7 mouse cellular contexts compared by ENCODE assay signal in the genomic region with DNA sequence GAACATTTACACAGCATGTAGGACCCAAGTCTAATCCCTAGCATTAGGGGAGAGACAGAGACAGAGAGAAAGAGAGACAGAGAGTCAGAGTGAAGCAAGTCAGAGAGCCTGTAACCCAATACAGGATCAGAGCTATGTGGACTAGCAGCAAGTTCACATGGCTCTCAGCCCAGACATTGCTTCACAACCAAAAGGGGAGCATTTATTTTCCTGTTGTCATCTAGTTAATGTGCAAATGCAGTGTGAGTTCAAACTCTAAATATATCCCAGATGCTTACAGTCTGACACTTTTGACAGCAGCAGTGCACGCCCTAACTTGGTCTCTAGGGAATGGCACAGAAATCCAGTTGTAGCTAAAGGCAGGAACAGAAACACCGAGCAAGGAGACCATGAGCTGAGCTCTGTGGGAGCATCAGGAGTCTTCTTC. TPM values are rescaled to one million over a fixed set of nuclear protein-coding genes. Genes with fewer than 3 reads are reported as not detected.
DNase-seq lines count a peak whose midpoint lies in the region; ATAC-seq and TF ChIP-seq lines count a peak whose summit lies in the region.

No protein-coding gene starts in this region.

- no peak overlapping the region for H3K4me3 ChIP-seq in embryonic facial prominence, embryonic 13.5 days
- no peak overlapping the region for H3K4me3 ChIP-seq in lung, embryonic 14.5 days (ENCODE audit: low read depth, low read length)

- peak; percentile 37 to 38 for DNase-seq in adrenal gland, adult 18-20 months (ENCODE audit: low spot score in 2 of 2)
- DNase-seq in heart, postnatal 14 days, result peak; percentile 73 to 88
- peak; percentile 90 for DNase-seq in lung, embryonic 14.5 days
- DNase-seq in left cerebral cortex, adult 18-20 months (ENCODE audit: low spot score in 2 of 2), result no peak

- H3K9ac ChIP-seq in embryonic facial prominence, embryonic 13.5 days, result no peak overlapping the region
- H3K9ac ChIP-seq in lung, embryonic 14.5 days, result no peak overlapping the region

- H3K36me3 ChIP-seq in embryonic facial prominence, embryonic 13.5 days, result no peaks in the 10 kb centered on the region
- no peaks in the 10 kb centered on the region for H3K36me3 ChIP-seq in lung, embryonic 14.5 days (ENCODE audit: insufficient read depth)

- H3K4me1 ChIP-seq in embryonic facial prominence, embryonic 13.5 days, result peaks cover 27% of the 10 kb centered on the region
- H3K4me1 ChIP-seq in lung, embryonic 14.5 days (ENCODE audit: insufficient read depth), result peaks cover 9% of the 10 kb centered on the region; the same call in 1 of the 2 replicates

- intact Hi-C loops in heart, postnatal 14 days (cut with DNase I), result no loop called here

- H3K9me3 ChIP-seq in embryonic facial prominence, embryonic 13.5 days, result no peaks in the 10 kb centered on the region
- no peaks in the 10 kb centered on the region for H3K9me3 ChIP-seq in lung, embryonic 14.5 days (ENCODE audit: low read depth, low read length)

- TF ChIP-seq CTCF in lung, embryonic 14.5 days (IDR thresholded peaks at IDR 0.05; ENCODE audit: low read depth), result no peak

- 11% methylated on average over 2 of the region's 2 CpGs for WGBS in embryonic facial prominence, embryonic 13.5 days
- 32% methylated on average over 2 of the region's 2 CpGs for WGBS in lung, embryonic 14.5 days

- peak overlapping the region; percentile 28 for H3K4me2 ChIP-seq in embryonic facial prominence, embryonic 13.5 days
- no peak overlapping the region for H3K4me2 ChIP-seq in lung, embryonic 14.5 days

- H3K27me3 ChIP-seq in embryonic facial prominence, embryonic 13.5 days, result no peaks in the 10 kb centered on the region
- no peaks in the 10 kb centered on the region for H3K27me3 ChIP-seq in lung, embryonic 14.5 days (ENCODE audit: insufficient read depth, low read length)

- ATAC-seq in embryonic facial prominence, embryonic 13.5 days (ENCODE audit: insufficient number of reproducible peaks, insufficient read depth, low FRiP score, low TSS enrichment, low read depth), result no peak
- ATAC-seq in lung, embryonic 14.5 days (ENCODE audit: insufficient read depth), result peak; percentile 84
- ATAC-seq in activated CD4-positive, CD25-positive, alpha-beta regulatory T cell, adult 4 months, result no peak
- no peak for ATAC-seq in monocyte, adult 5-6 weeks (replicated peaks; ENCODE audit: insufficient number of reproducible peaks, low FRiP score, low TSS enrichment, poor library complexity, severe bottlenecking)

- H3K27ac ChIP-seq in embryonic facial prominence, embryonic 13.5 days, result peak overlapping the region; percentile 76
- peak overlapping the region; percentile 86 for H3K27ac ChIP-seq in lung, embryonic 14.5 days (ENCODE audit: low read depth)

RNA-seq across cellular contexts. Expression of a gene that starts 8.6 kb away (rescaled TPM):
- total RNA-seq in adrenal gland, adult 18-20 months (2021), result 100 to 1,000 TPM; 272 to 274 TPM
- 80.5 and 84.4 TPM in 2 replicates for polyA plus RNA-seq in embryonic facial prominence, embryonic 13.5 days (2015; fragmentation: Nextera tagmentation; extraction: Ambion mirVana)
- 100 to 1,000 TPM; 117 to 124 TPM for total RNA-seq in heart, postnatal 14 days (2021)
- 105 and 109 TPM in 2 replicates for polyA plus RNA-seq in lung, embryonic 14.5 days (2014; fragmentation: Nextera tagmentation; extraction: Ambion mirVana)
- 10 to 100 TPM; 22.3 to 33.7 TPM for polyA plus RNA-seq in activated CD4-positive, CD25-positive, alpha-beta regulatory T cell, adult 4 months (2017; shearing (Covaris generic))
- 251 to 386 TPM (median 355 TPM) in 3 replicates for total RNA-seq in monocyte, adult 5-6 weeks (2017)
- total RNA-seq in left cerebral cortex, adult 18-20 months (2021), result 100 to 1,000 TPM; 177 to 179 TPM

RNA-seq across cellular contexts. Expression of a gene that starts 15.6 kb away (rescaled TPM):
- total RNA-seq in adrenal gland, adult 18-20 months (2021), result 10 to 100 TPM; 10.8 to 11.1 TPM
- 21.5 and 23.5 TPM in 2 replicates for polyA plus RNA-seq in embryonic facial prominence, embryonic 13.5 days (2015; fragmentation: Nextera tagmentation; extraction: Ambion mirVana)
- total RNA-seq in heart, postnatal 14 days (2021), result 1 to 10 TPM; 6.1 to 7.4 TPM
- 24.0 and 27.7 TPM in 2 replicates for polyA plus RNA-seq in lung, embryonic 14.5 days (2014; fragmentation: Nextera tagmentation; extraction: Ambion mirVana)
- polyA plus RNA-seq in activated CD4-positive, CD25-positive, alpha-beta regulatory T cell, adult 4 months (2017; shearing (Covaris generic)), result 10 to 100 TPM; 25.2 to 27.5 TPM
- 2.3 to 9.1 TPM (median 5.5 TPM) in 3 replicates for total RNA-seq in monocyte, adult 5-6 weeks (2017)
- total RNA-seq in left cerebral cortex, adult 18-20 months (2021), result 10 to 100 TPM; 10.5 to 12.8 TPM

RNA-seq across cellular contexts. Expression of a gene that starts 41.7 kb away (rescaled TPM):
- total RNA-seq in adrenal gland, adult 18-20 months (2021), result 100 to 1,000 TPM; 194 TPM
- 60.8 and 61.1 TPM in 2 replicates for polyA plus RNA-seq in embryonic facial prominence, embryonic 13.5 days (2015; fragmentation: Nextera tagmentation; extraction: Ambion mirVana)
- 100 to 1,000 TPM in 1 of 2 experiments, 10 to 100 TPM in 1; 97.5 to 109 TPM for total RNA-seq in heart, postnatal 14 days (2021)
- polyA plus RNA-seq in lung, embryonic 14.5 days (2014; fragmentation: Nextera tagmentation; extraction: Ambion mirVana), result 56.5 and 62.9 TPM in 2 replicates
- 10 to 100 TPM in 1 of 2 experiments, 1 to 10 TPM in 1; 9.6 to 16.4 TPM for polyA plus RNA-seq in activated CD4-positive, CD25-positive, alpha-beta regulatory T cell, adult 4 months (2017; shearing (Covaris generic))
- total RNA-seq in monocyte, adult 5-6 weeks (2017), result 73.5 to 126 TPM (median 78.0 TPM) in 3 replicates
- total RNA-seq in left cerebral cortex, adult 18-20 months (2021), result 100 to 1,000 TPM; 199 to 203 TPM

Comparison
In these comparisons a context has a peak if more than half of its experiments do, and no peak if none do; other contexts are left out.
1. DNase-seq: peak in adrenal gland, adult 18-20 months (2 of 2), heart, postnatal 14 days (2 of 2) and lung, embryonic 14.5 days (single experiment); none in left cerebral cortex, adult 18-20 months (0 of 2).